Mouse (Mus musculus) testis, adult 2 months (tissue): ENCODE results near the gene Chfr. TPM values are rescaled to one million over a fixed set of nuclear protein-coding genes. Genes with fewer than 3 reads are reported as not detected.

Source experiments
- H3K27ac ChIP-seq: fragments of 200-500 bp; 2 replicates; pipeline ENCODE4 v1.5.1; 2012; ENCODE audit warnings: low read depth, low read length; ENCODE audit not compliant: control insufficient read depth, insufficient read depth
- H3K27me3 ChIP-seq: fragments of 200-500 bp; 2 replicates; pipeline ENCODE4 v1.6.1; 2012; ENCODE audit warnings: mild to moderate bottlenecking, low read length, moderate library complexity; ENCODE audit not compliant: control insufficient read depth, insufficient read depth
- H3K36me3 ChIP-seq: fragments of 200-500 bp; 2 replicates; pipeline ENCODE4 v1.6.1; 2012; ENCODE audit warnings: mild to moderate bottlenecking, low read length; ENCODE audit not compliant: control insufficient read depth, insufficient read depth
- H3K4me1 ChIP-seq: fragments of 200-500 bp; 2 replicates; pipeline ENCODE4 v1.6.1; 2012; ENCODE audit warnings: low read length; ENCODE audit not compliant: control insufficient read depth, insufficient read depth
- H3K4me3 ChIP-seq: fragments of 200-500 bp; 2 replicates; pipeline ENCODE4 v1.5.1; 2012; ENCODE audit warnings: low read depth, mild to moderate bottlenecking, low read length, moderate library complexity, mixed read lengths; ENCODE audit not compliant: control insufficient read depth
- CTCF ChIP-seq: fragments of 200-500 bp; IDR thresholded peaks from 2 replicates; pipeline ENCODE4 v1.5.1; 2012; ENCODE audit warnings: low read depth, mild to moderate bottlenecking, inconsistent platforms, low read length, moderate library complexity; ENCODE audit not compliant: control insufficient read depth, insufficient read depth, insufficient replicate concordance
- POLR2A ChIP-seq: fragments of 200-500 bp; IDR thresholded peaks from 2 replicates; pipeline ENCODE4 v1.6.1; 2012; ENCODE audit warnings: low read depth, mild to moderate bottlenecking, inconsistent platforms, low read length, moderate library complexity; ENCODE audit not compliant: control insufficient read depth
- polyA plus RNA-seq: library from polyadenylated mRNA; depleted of rRNA; stranded (reverse); fragments of >200 nt; gene quantifications from 2 replicates; pipeline ENCODE4 v1.2.3, GENCODE M21; 2012

Chfr gene
- polyA plus RNA-seq, 1 experiment: 79.3 TPM

- peak overlapping the region; percentile 85 for H3K27ac ChIP-seq
- TF ChIP-seq CTCF: no peak
Observed at GRCm38 (mm10) chr5:110136087-110136464, 434 bp downstream of the Chfr start.

GRCm38 (mm10) chr5:110137816-110138215 is 2.2 kb downstream of the Chfr start:
- Histone ChIP-seq H3K4me1 (no peaks in the 10 kb centered on the region), H3K4me3 (no peak overlapping the region), H3K27me3 (no peaks in the 10 kb centered on the region), H3K27ac (no peak overlapping the region), H3K36me3 (no peaks in the 10 kb centered on the region; the same call in 1 of the 2 replicates)
- TF ChIP-seq CTCF (no peak), POLR2A (no peak)

More at GRCm38 (mm10) chr5:110136087-110136464, 434 bp downstream of the Chfr start:
- no peaks in the 10 kb centered on the region for H3K27me3 ChIP-seq
- no peaks in the 10 kb centered on the region for H3K4me1 ChIP-seq
- no peaks in the 10 kb centered on the region for H3K36me3 ChIP-seq
- H3K4me3 ChIP-seq: peak overlapping the region; percentile 94

- H3K4me1 ChIP-seq: no peaks in the 10 kb centered on the region
- TF ChIP-seq CTCF (no peak), POLR2A (no peak)
- H3K27me3 ChIP-seq: no peaks in the 10 kb centered on the region
- H3K4me3 ChIP-seq: no peak overlapping the region
- no peaks in the 10 kb centered on the region; the same call in 1 of the 2 replicates for H3K36me3 ChIP-seq
- no peak overlapping the region for H3K27ac ChIP-seq
Observed at GRCm38 (mm10) chr5:110139325-110139724, 3.7 kb downstream of the Chfr start.

GRCm38 (mm10) chr5:110140424-110140823 is 4.8 kb downstream of the Chfr start:
- Histone ChIP-seq H3K27ac (no peak overlapping the region), H3K4me1 (no peaks in the 10 kb centered on the region), H3K36me3 (peaks cover 1% of the 10 kb centered on the region; the same call in 1 of the 2 replicates), H3K27me3 (no peaks in the 10 kb centered on the region), H3K4me3 (no peak overlapping the region)
- TF ChIP-seq POLR2A: no peak

- TF ChIP-seq POLR2A (no peak), CTCF (no peak)
- H3K27ac ChIP-seq: no peak overlapping the region
- H3K27me3 ChIP-seq: no peaks in the 10 kb centered on the region
- H3K4me3 ChIP-seq: no peak overlapping the region
- no peaks in the 10 kb centered on the region for H3K4me1 ChIP-seq
- peaks cover 2% of the 10 kb centered on the region; the same call in 1 of the 2 replicates for H3K36me3 ChIP-seq
Observed at GRCm38 (mm10) chr5:110142309-110142708, 6.7 kb downstream of the Chfr start.

GRCm38 (mm10) chr5:110143007-110143406 is 7.4 kb downstream of the Chfr start:
- Histone ChIP-seq H3K4me1 (no peaks in the 10 kb centered on the region), H3K27me3 (no peaks in the 10 kb centered on the region), H3K27ac (no peak overlapping the region), H3K4me3 (no peak overlapping the region), H3K36me3 (peaks cover 2% of the 10 kb centered on the region)
- no peak for TF ChIP-seq CTCF
- no peak for TF ChIP-seq POLR2A

- Histone ChIP-seq H3K27me3 (no peaks in the 10 kb centered on the region), H3K36me3 (no peaks in the 10 kb centered on the region; the same call in 1 of the 2 replicates), H3K4me1 (no peaks in the 10 kb centered on the region), H3K27ac (no peak overlapping the region), H3K4me3 (no peak overlapping the region)
- TF ChIP-seq CTCF (no peak), POLR2A (no peak)
Observed at GRCm38 (mm10) chr5:110169374-110169773, 33.7 kb downstream of the Chfr start.
